Mouse (Mus musculus) frontal cortex, adult 2 months (tissue): Measurements from ENCODE around the gene Cd22. TPM values are rescaled to one million over a fixed set of nuclear protein-coding genes. Genes with fewer than 3 reads are reported as not detected.
"Not testable (repeated sequence)": the region's sequence is repeated elsewhere in the genome, so short reads cannot be mapped to it uniquely, and the experiment has no call there.

Source experiments
- DNase-seq, 2 experiments: peaks; one replicate each; pipeline ENCODE4 v3.0.0; 2022; ENCODE audit warnings: low spot score in 1 of 2; ENCODE audit errors: extremely low spot score in 1 of 2
- polyA plus RNA-seq: library from polyadenylated mRNA; depleted of rRNA; stranded (reverse); fragments of >200 nt; gene quantifications from 2 replicates; pipeline ENCODE4 v1.2.3, GENCODE M21; 2012; rRNA removed

The Cd22 gene
- 0.66 and 0.78 TPM in 2 replicates for polyA plus RNA-seq

GRCm38 (mm10) chr7:30880176-30880575, at the start of gene Cd22:
TSS of gene Cd22 (minus strand) at chr7:30880342.
- no peak for DNase-seq

GRCm38 (mm10) chr7:30924581-30924980, 44.4 kb upstream of the Cd22 start, which contains the start of gene Hamp2:
TSS of gene Hamp2 (minus strand) at chr7:30924681.
- DNase-seq, result not testable (repeated sequence)

- no peak for DNase-seq
Observed at GRCm38 (mm10) chr7:30924071-30924470, 43.9 kb upstream of the Cd22 start.

- DNase-seq, result not testable (repeated sequence)
Observed at GRCm38 (mm10) chr7:30922490-30922889, 42.3 kb upstream of the Cd22 start.

GRCm38 (mm10) chr7:30920217-30920616, 40.1 kb upstream of the Cd22 start:
- no peak for DNase-seq

- DNase-seq, result no peak
Observed at GRCm38 (mm10) chr7:30917219-30917618, 37.1 kb upstream of the Cd22 start.

GRCm38 (mm10) chr7:30916713-30917112, 36.6 kb upstream of the Cd22 start:
- DNase-seq, result no peak

- DNase-seq, result peak in 1 of 2 experiments; percentile 7
Observed at GRCm38 (mm10) chr7:30914732-30915131, 34.6 kb upstream of the Cd22 start, which contains the start of gene Mag. TSS of gene Mag (minus strand) at chr7:30914873.

GRCm38 (mm10) chr7:30909773-30910172, 29.6 kb upstream of the Cd22 start:
- no peak for DNase-seq

GRCm38 (mm10) chr7:30908992-30909431, 28.9 kb upstream of the Cd22 start:
- DNase-seq, result no peak

- no peak for DNase-seq
Observed at GRCm38 (mm10) chr7:30908277-30908991, 28.3 kb upstream of the Cd22 start.

- peak in 1 of 2 experiments; percentile 57 for DNase-seq
Observed at GRCm38 (mm10) chr7:30904042-30904441, 23.9 kb upstream of the Cd22 start.

GRCm38 (mm10) chr7:30895217-30895616, 15.1 kb upstream of the Cd22 start:
- no peak for DNase-seq

GRCm38 (mm10) chr7:30892515-30892914, 12.4 kb upstream of the Cd22 start:
- DNase-seq, result no peak

- DNase-seq, result no peak
Observed at GRCm38 (mm10) chr7:30891746-30892145, 11.6 kb upstream of the Cd22 start.

GRCm38 (mm10) chr7:30890681-30891080, 10.5 kb upstream of the Cd22 start:
- no peak for DNase-seq

GRCm38 (mm10) chr7:30888786-30889185, 8.6 kb upstream of the Cd22 start:
- no peak for DNase-seq

- no peak for DNase-seq
Observed at GRCm38 (mm10) chr7:30887568-30888188, 7.5 kb upstream of the Cd22 start.

- DNase-seq, result no peak
Observed at GRCm38 (mm10) chr7:30886852-30887251, 6.7 kb upstream of the Cd22 start.

GRCm38 (mm10) chr7:30884047-30884446, 3.9 kb upstream of the Cd22 start:
- DNase-seq, result no peak

- DNase-seq, result no peak
Observed at GRCm38 (mm10) chr7:30881367-30881766, 1.2 kb upstream of the Cd22 start.

GRCm38 (mm10) chr7:30878950-30879349, 1.2 kb downstream of the Cd22 start:
- no peak for DNase-seq
